Mouse (Mus musculus) embryonic facial prominence, embryonic 11.5 days (tissue): Measurements from ENCODE around the gene Acap2. TPM values are rescaled to one million over a fixed set of nuclear protein-coding genes. Genes with fewer than 3 reads are reported as not detected.

Experiments used
- ATAC-seq: fragments of 200-750 bp; cut with Nextera tagmentation; replicated peaks from 2 replicates; pipeline ENCODE4 v1.8.0; 2017; ENCODE audit warnings: low read depth; ENCODE audit not compliant: insufficient number of reproducible peaks, low FRiP score, low TSS enrichment
- DNase-seq: peaks from one replicate; pipeline ENCODE4 v3.0.0-alpha.2; 2015; ENCODE audit warnings: low spot score
- H3K27ac ChIP-seq: fragments of 300-500 bp; sonication (generic); replicated peaks from 2 replicates; pipeline ENCODE4 v1.5.1; 2014; ENCODE audit warnings: mild to moderate bottlenecking, low read depth, low read length, control low read depth
- H3K27me3 ChIP-seq: fragments of 300-500 bp; sonication (generic); 2 replicates; pipeline ENCODE4 v1.6.1; 2014; ENCODE audit warnings: mild to moderate bottlenecking, low read length, moderate library complexity, mixed read lengths; ENCODE audit not compliant: control insufficient read depth, insufficient read depth
- H3K36me3 ChIP-seq: fragments of 300-500 bp; sonication (generic); replicated peaks from 2 replicates; pipeline ENCODE4 v1.6.1; 2014; ENCODE audit warnings: low read depth, mild to moderate bottlenecking, low read length, moderate library complexity, mixed read lengths; ENCODE audit not compliant: control insufficient read depth, insufficient read depth
- H3K4me1 ChIP-seq: fragments of 300-500 bp; sonication (generic); 2 replicates; pipeline ENCODE4 v1.6.1; 2014; ENCODE audit warnings: low read length, mixed read lengths; ENCODE audit not compliant: control insufficient read depth, insufficient read depth
- H3K4me2 ChIP-seq: fragments of 300-500 bp; sonication (generic); 2 replicates; pipeline ENCODE4 v1.6.1; 2014; ENCODE audit warnings: low read depth, mild to moderate bottlenecking, control low read depth, low read length, moderate library complexity
- H3K4me3 ChIP-seq: fragments of 300-500 bp; sonication (generic); 2 replicates; pipeline ENCODE4 v1.5.1; 2014; ENCODE audit warnings: low read depth, low read length, control low read depth
- H3K9ac ChIP-seq: fragments of 300-500 bp; sonication (generic); replicated peaks from 2 replicates; pipeline ENCODE4 v1.6.1; 2014; ENCODE audit warnings: mild to moderate bottlenecking, control low read depth, low read length
- H3K9me3 ChIP-seq: fragments of 300-500 bp; sonication (generic); replicated peaks from 2 replicates; pipeline ENCODE4 v1.6.1; 2016; ENCODE audit warnings: mild to moderate bottlenecking, low read length, inconsistent platforms, mixed read lengths; ENCODE audit not compliant: control insufficient read depth
- WGBS: fragments of 180-500 bp; shearing (Covaris S2); extraction: QIAGEN DNeasy Blood & Tissue Kit; methylation state at CpG from one replicate; pipeline ENCODE4 v1.1.7; 2014; 5-methylcytosine and 5-hydroxymethylcytosine counted together
- polyA plus RNA-seq: library from polyadenylated mRNA; unstranded; fragments of >200 nt; fragmentation: Nextera tagmentation; extraction: Ambion mirVana; gene quantifications from 2 replicates; pipeline ENCODE4 v1.2.1, GENCODE M21; 2014

Gene Acap2
- polyA plus RNA-seq, 1 experiment from 2014 or later, result 25.4 TPM

DNA sequence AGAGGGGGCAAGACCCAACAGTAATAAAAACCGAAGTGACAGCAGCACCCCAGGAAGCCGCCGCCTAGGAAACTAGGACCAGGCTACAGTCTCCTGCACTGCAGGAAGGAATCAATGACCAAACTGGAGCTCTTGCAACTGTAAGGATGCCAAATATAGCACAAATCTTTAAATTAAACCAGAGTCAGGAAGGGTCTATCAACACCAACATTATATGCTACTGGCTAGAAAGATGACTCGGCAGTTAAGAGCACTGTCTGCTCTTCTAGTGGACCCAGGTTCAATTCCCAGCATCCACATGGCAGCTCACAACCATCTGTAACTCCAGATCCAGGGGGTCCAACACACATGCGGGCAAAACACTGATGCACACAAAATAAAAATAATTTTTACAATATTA, 21.7 kb downstream of the Acap2 start:
- WGBS, result 71% methylated on average over 5 of the region's 5 CpGs
- Histone ChIP-seq H3K4me3 (no peak overlapping the region), H3K4me1 (no peaks in the 10 kb centered on the region), H3K9me3 (no peaks in the 10 kb centered on the region), H3K27me3 (no peaks in the 10 kb centered on the region), H3K27ac (no peak overlapping the region), H3K4me2 (no peak overlapping the region), H3K36me3 (no peaks in the 10 kb centered on the region), H3K9ac (no peak overlapping the region)
- DNase-seq (no peak), ATAC-seq (no peak)

DNA sequence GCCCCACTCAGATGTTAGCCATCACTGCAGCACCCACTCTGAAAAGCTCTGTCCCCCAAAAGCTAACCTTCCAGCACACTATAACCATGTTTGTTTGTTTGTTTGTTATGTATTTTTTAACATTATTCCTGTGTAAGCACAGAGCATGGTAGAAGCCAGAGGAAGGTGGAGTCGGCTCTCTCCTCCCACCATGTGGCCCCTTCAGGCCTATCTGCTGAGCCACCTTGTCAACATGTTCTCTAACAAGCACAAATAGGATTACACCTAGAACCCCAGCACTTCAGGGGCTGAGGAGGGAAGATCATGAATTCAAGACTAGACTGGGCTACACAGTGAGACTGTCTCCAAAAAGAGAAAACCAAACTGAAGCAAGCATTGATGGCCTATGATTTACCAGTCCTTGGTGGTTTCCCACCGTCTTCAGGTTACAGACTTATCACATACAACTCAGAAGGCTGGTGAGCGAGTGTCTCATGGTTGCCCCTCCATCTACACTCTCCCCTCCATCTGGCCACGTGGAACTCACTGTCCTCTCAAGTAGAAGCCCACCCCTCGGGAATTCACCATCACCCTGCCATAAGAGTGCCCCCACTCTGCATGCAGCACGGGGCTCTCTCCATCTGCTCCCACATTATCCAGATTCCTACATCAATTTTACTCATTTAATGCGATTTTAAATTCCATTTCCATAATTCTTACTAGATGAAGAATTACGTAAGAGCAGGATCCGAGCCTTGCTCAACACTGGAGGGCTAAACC, 26.0 kb downstream of the Acap2 start:
- ATAC-seq (no peak), DNase-seq (no peak)
- Histone ChIP-seq H3K9me3 (no peaks in the 10 kb centered on the region), H3K4me2 (no peak overlapping the region), H3K9ac (no peak overlapping the region), H3K4me3 (no peak overlapping the region), H3K27me3 (no peaks in the 10 kb centered on the region), H3K4me1 (no peaks in the 10 kb centered on the region), H3K36me3 (no peaks in the 10 kb centered on the region), H3K27ac (no peak overlapping the region)
- 84% methylated on average over 9 of the region's 9 CpGs for WGBS

DNA sequence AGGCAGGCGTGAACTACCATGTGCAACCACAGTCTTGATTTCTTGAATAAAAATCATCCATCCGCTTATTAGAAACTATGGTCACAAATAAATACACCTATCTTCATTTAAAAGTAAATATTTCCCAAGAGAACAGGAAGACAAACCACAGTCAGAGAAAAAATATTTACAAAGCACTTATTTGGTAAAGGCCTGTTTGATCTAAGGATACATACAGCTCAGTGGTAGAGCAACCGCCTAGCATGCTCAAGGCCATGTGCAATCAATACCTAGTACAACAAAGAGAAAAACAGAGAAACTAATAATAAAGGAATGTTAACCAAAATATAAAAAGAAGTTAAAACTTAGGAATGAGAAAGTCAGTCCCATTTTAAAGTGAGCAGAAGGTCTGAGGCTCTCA, 28.8 kb downstream of the Acap2 start:
- DNase-seq (no peak), ATAC-seq (no peak)
- Histone ChIP-seq H3K4me1 (peaks cover 2% of the 10 kb centered on the region), H3K9me3 (no peaks in the 10 kb centered on the region), H3K4me2 (no peak overlapping the region), H3K36me3 (no peaks in the 10 kb centered on the region), H3K4me3 (no peak overlapping the region), H3K27ac (no peak overlapping the region), H3K27me3 (no peaks in the 10 kb centered on the region), H3K9ac (no peak overlapping the region)
- WGBS, result 88% methylated on average over 3 of the region's 3 CpGs

DNA sequence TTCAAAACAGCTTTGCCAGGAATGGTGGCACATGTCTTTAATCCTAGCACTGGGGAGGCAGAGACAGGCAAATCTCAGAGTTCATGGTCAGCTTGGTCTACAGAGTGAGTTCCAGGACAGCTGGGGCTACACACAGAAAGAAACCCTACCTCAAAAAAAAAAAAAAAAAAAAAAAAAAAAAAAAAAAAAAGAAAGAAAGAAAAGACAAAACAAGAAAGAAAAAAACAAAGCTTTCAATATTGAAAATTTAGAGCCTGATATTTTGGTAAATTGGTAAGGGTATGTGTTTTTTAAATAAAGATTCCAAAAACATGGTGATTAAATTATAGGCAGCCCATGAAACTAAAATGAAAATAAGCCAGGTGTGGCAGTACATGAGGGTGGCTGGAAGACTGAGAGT, 29.6 kb downstream of the Acap2 start:
- H3K9me3 ChIP-seq, result no peaks in the 10 kb centered on the region
- no peaks in the 10 kb centered on the region for H3K36me3 ChIP-seq
- peaks cover 2% of the 10 kb centered on the region for H3K4me1 ChIP-seq
- H3K4me2 ChIP-seq, result no peak overlapping the region
- DNase-seq (no peak), ATAC-seq (no peak)
- no peak overlapping the region for H3K27ac ChIP-seq
- no peak overlapping the region for H3K9ac ChIP-seq
- H3K27me3 ChIP-seq, result no peaks in the 10 kb centered on the region
- no peak overlapping the region for H3K4me3 ChIP-seq

DNA sequence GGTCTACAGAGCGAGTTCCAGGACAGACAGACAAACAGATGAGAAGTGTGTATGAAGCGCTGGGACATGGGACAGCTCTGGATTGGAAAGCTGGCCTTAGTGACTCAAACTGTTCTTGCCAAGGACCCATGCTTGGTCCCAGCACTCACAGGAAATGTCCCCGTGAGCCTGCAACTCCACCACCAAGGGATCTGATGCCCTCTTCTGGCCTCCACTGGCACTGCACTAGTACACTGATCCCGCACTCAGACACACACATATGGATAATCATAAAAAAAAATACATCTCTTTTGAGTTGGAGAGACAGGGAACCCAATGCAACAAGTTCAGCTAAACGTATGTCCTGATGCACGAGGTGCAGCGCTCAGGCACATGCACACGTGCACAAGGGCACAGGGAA, 30.7 kb downstream of the Acap2 start:
- ATAC-seq (no peak), DNase-seq (no peak)
- Histone ChIP-seq H3K4me2 (no peak overlapping the region), H3K9me3 (no peaks in the 10 kb centered on the region), H3K4me1 (peaks cover 2% of the 10 kb centered on the region), H3K36me3 (no peaks in the 10 kb centered on the region), H3K9ac (no peak overlapping the region), H3K4me3 (no peak overlapping the region), H3K27me3 (no peaks in the 10 kb centered on the region), H3K27ac (no peak overlapping the region)
- WGBS, result 91% methylated on average over 8 of the region's 8 CpGs

DNA sequence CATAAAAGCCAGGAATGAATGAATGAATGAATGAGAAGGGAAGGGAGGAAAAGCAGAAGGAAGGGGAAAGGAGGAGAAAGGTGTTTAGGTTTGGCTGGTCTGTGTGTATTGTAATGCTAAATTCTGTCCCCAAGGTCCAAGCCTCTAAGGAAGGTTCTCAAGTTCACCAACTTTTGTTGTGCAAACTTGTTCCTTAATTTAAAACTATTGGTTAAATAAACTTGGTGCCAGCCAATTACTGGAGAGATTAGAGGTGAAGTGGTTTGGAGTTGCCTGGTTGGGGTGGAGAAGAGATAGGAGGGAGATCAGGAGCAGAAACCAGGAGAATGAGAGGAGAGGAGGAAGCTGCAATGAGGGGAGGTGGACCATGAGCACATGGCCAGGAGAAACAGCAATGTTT, 31.4 kb downstream of the Acap2 start:
- H3K27me3 ChIP-seq, result no peaks in the 10 kb centered on the region
- no peak overlapping the region for H3K27ac ChIP-seq
- peaks cover 2% of the 10 kb centered on the region for H3K4me1 ChIP-seq
- H3K9ac ChIP-seq, result no peak overlapping the region
- ATAC-seq, result no peak
- no peak for DNase-seq
- no peaks in the 10 kb centered on the region for H3K9me3 ChIP-seq
- H3K4me2 ChIP-seq, result no peak overlapping the region
- H3K36me3 ChIP-seq, result no peaks in the 10 kb centered on the region
- no peak overlapping the region for H3K4me3 ChIP-seq

DNA sequence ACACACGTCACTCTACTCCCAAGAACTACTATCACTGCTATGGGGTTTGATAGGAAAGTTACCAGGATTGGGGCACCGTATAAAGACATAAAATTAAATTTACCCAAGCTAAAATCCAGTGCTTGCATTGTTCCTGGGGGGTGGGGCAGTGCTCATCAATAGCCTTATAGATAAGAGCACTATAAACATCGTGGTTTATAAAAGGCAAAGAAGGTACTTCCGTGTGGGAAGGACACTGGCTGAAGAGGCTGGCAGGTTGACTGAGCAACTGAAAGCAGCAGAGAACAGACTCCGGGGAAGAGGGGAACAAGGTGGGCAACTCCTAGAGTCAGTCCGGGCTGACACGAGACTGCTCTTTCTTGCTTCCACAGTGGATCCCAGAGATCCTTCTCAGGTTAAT, 33.1 kb downstream of the Acap2 start:
- ATAC-seq, result no peak
- H3K4me3 ChIP-seq, result no peak overlapping the region
- no peaks in the 10 kb centered on the region for H3K9me3 ChIP-seq
- no peak overlapping the region for H3K4me2 ChIP-seq
- WGBS, result 59% methylated on average over 7 of the region's 7 CpGs
- H3K9ac ChIP-seq, result no peak overlapping the region
- peaks cover 2% of the 10 kb centered on the region for H3K4me1 ChIP-seq
- H3K27ac ChIP-seq, result no peak overlapping the region
- no peaks in the 10 kb centered on the region for H3K36me3 ChIP-seq
- no peaks in the 10 kb centered on the region for H3K27me3 ChIP-seq
- DNase-seq, result no peak

DNA sequence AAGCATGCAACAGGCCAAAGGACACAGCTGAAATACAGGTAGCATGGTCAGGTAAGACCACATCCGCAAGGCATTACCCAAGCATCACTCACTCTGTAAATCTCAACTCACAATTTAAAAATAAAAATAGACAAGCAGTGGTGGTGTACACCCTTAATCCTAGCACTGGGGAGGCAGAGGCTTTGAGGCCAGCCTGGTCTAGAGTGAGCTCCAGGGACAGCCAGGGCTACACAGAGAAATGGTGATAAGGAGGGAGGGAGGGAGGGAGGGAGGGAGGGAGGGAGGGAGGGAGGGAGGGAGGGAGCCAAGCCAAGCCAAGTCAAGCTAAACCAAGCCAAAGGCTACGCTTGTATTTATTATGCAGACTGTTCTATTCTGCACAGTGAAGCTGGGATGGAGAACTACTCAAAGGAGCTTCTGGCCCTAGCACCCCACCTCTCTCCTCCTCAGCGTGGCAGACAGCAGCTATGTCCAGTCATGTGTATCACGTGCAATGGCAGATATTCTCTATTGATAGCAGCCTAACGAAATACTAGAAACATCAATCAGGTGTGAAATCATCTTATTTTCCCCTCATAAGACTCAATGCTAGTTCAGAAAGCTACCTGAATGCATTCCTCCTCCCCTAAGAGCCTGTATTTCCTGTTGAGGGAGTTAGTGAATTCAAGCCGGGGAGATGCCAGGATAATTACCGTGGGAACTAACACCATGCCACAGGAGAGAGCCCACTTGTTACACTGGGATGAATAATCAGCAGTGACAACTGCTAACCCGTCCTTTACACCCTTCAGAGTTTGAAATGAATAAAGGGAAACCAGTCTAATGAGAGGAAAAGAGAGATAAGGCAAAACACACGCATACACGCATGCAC, 33.8 kb downstream of the Acap2 start:
- Histone ChIP-seq H3K4me3 (no peak overlapping the region), H3K4me1 (peaks cover 2% of the 10 kb centered on the region), H3K27me3 (no peaks in the 10 kb centered on the region), H3K9me3 (no peaks in the 10 kb centered on the region), H3K36me3 (no peaks in the 10 kb centered on the region), H3K27ac (no peak overlapping the region), H3K9ac (no peak overlapping the region), H3K4me2 (no peak overlapping the region)
- ATAC-seq (no peak), DNase-seq (peak; percentile 42)
- WGBS, result 58% methylated on average over 10 of the region's 10 CpGs
